Mouse (Mus musculus): ENCODE results near the gene Esam.

The Esam gene

DNA sequence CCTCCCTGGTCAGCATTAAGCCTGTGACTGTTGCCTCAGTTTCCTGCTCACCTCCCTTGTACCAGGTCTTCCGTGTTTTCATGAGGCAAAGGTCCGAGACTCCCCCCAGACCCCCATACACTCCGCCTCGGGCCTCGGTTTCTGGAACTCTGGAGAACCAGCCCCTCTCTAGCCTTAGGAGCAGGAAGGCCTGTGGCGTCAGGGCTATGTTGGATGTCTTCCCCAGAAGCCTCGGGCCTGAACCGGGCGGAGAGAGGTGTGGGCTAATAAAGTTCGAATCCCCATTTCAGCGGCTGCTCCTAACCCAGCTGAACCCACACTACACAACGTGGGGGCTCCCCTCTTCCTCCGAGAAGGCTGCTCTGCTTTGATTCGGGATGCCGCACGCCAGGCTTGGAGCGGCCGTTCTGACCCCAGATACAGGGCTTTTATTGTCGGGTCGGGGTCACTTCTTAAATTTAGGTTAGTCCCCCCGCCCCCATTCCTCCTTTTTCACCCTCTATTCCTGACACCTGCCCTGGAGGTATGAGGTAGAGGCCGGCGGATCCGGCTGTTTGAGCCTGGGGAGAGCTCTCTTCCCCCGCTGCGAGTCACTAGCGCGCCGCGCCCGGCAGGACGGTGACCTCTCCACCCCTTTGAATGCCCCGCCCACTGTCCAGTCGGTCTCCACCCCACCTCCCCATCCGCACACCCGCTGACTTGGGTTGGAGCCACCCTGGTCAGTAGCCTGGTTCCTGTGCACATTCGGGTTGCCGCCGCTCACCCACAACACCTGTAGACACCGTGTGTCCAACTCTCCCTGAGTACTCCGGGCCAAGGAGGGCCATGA is at the start of gene Esam:
TSS of gene Esam (plus strand) at position 683 of the 829 bp plus-strand sequence.
- DNase-seq, result peak; percentile 89 to 94

DNA sequence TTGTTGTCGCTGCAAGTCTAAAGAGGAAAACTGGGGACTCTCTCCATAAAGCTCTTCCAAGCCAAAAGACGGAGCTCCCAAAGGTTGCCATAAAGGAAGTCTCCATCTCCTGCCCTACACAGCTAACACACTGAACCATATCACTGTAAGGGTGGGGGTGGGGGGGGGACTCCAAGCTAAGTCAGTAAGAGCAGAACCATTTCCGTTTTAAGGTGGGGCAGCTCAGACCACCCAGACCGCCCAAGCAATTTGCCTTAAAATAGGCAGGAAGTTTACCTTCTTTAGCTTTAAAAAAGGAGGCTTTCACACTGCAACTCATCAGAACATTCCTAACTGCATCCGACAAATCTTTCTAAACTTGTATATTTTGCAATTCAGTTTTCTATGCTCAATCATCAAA is 42.7 kb upstream of the Esam start:
- no peak for DNase-seq

- DNase-seq, result no peak
Measured at GRCm38 (mm10) chr9:37488041-37488440, 39.8 kb upstream of the Esam start.

- DNase-seq, result peak; percentile 90 to 95
Measured at GRCm38 (mm10) chr9:37488611-37489396, 39.1 kb upstream of the Esam start, which contains the start of gene Msantd2. Gene Msantd2, plus strand, starts transcription at chr9:37489319.

DNA sequence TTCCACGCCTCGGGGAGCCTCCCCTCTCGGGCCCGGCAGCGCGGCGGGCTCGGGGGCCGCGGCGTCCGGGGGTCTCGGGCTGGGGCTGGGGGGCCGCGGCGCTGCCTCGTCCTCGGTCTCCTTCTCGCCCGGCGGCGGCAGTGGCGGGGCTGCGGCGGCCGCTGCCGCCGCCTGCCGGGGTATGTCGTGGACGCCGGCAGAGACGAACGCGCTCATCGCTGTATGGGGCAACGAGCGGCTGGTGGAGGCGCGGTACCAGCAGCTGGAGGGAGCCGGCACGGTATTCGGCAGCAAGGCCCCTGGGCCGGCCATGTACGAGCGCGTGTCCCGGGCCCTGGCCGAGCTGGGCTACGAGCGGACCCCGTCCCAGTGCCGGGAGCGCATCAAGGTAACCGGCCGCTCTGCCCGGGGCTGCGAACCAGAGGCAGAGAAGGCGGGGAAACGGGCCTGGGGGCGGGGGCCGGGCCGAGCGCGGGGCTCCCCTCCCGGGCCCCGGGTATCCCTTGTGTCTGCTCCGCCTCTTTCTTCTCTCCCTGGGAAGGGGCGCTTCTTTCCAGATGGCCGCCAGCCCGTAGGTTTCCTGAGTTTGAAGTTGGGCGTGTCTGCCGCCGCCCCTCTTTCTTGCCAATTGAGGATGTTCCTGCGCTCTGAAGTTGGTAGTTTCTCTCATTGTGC is 38.3 kb upstream of the Esam start:
- peak; percentile 42 to 60 for DNase-seq

DNA sequence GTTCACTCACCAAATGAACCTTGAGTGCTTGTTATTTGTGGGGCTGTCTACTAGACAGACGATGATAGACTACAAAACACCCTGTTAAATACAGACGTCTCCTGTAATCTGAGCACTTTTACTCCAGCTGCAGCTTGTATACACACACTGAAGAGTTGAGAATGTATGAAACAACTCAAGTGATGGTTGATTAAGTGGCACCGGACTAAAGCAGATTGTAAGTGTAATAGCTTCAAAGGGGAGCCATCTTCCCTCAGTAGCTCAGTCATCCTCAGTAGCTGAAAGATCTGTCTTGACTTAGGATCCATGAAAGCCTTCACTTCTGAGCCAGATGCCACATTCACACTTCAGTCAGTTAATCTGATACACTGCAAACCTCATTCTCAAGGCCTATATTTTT is 32.1 kb upstream of the Esam start:
- DNase-seq, result no peak

GRCm38 (mm10) chr9:37496325-37496724 is 31.6 kb upstream of the Esam start:
- DNase-seq, result no peak

DNA sequence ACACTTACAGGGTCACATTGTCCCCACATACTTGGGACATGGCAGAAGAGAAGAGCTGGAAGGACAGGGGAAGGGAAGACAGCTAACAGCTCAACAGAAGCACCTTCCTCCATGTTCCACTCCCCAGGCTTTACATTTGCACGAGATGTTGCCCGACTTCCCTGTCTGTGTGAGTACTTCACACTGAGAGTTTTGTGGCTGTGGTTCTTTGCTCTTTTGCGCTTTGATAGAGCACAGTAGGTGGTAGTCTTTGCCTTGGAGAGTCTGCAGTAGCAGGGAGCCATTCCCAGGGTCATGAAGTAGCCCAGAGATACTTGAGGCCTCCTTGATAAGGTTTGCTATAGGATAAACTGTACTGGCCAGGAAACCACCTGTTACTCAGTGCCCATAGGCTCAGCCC is 27.7 kb upstream of the Esam start:
- no peak for DNase-seq

DNA sequence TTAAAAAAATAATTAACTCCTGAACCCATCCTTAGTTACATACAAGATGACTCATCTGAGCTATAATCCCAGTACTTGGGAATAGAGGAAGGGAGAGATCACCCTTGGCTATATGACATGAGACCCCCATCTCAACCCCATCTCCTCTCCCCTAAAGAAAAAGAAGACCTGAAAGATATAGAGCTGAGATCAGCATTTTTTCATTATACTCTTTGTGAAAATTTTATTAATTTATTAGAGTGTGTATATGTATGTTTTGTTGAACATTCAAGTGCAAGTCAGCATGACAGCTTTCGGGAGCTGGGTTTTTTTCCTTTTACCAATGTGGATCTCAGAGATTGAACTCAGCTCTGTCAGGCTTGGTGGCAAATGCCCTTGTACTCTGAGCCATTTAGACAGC is 26.7 kb upstream of the Esam start:
- no peak for DNase-seq

DNA sequence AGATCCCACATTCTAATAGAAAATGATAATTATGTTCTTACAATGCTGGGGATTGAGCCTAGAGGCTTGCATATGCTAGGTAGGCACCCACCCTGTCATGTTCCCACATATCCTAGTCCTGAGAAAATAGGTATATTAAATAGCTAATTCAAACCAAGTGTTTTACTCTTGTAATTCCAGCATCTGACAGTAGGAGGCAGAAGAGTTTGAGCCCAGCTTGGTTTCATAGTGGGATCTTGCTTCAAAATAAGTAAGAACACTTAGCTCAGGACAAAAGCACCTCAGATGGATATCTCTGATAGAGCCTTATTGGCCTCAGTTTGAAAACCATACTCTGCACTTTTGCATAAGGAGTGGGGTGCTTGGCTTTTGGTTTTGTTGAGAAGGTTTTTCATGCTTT is 23.5 kb upstream of the Esam start:
- no peak for DNase-seq

GRCm38 (mm10) chr9:37506023-37506422 is 21.9 kb upstream of the Esam start:
- no peak for DNase-seq

- peak in 1 of 2 experiments; percentile 23 for DNase-seq
Measured at GRCm38 (mm10) chr9:37512097-37512496, 15.8 kb upstream of the Esam start.

DNA sequence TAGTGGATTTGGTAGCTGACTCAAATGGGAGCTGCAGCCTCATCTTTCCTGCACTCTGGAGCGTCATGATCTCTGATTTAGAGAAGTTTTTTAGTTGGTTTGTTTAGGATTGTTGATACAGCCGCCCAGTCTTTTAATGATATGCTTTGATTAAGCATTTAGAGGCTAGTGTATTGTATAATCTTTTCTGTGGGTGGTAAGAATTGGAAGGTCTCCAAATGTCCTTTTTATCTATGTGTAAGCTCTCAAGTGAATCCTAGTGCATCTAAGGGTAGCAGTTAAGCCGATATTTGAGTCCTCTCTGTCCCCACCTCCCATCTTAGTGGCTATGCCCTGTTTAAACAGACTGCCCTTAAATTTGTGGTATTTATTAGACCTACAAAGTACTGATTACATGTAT is 13.4 kb upstream of the Esam start:
- no peak for DNase-seq

DNA sequence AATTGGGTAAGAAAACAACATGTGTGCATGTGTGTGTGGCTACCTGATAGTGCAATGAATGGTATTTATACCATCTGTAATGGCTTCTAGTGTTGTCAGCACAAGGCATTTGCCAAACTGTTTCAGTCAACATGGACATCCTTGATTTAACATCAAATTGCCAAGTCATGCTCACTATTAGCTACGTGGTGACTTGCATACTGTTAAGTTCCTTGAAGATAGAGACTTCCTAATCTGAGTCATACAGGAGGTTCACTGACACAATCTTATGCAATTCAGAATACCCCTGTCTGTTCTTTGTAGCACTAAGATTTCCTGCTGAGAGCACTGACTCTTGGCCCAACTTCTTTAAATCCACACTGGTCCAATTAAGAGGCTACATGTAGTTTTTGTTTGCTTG is 10.4 kb upstream of the Esam start:
- DNase-seq, result no peak

GRCm38 (mm10) chr9:37518991-37519390 is 8.9 kb upstream of the Esam start:
- DNase-seq, result no peak

DNA sequence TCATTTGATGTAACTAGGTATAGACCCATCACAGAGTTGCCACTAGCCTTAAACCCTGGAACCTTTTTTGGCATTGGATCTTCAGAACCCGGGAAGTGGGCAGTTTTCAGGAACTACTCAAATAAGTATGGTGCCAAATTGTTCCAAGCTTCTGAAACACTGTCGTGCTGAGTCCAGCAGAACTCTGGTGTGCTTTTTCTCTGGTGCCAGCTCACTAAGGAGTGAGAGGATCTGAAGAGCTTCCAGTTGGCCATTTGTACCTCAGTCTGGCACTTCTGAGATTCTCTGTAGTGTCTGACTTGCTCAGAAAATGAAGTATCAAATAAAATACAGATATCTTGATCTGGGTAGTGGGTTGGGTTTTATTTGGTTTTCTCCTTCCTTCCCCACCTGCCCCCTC is 7.9 kb upstream of the Esam start:
- no peak for DNase-seq

DNA sequence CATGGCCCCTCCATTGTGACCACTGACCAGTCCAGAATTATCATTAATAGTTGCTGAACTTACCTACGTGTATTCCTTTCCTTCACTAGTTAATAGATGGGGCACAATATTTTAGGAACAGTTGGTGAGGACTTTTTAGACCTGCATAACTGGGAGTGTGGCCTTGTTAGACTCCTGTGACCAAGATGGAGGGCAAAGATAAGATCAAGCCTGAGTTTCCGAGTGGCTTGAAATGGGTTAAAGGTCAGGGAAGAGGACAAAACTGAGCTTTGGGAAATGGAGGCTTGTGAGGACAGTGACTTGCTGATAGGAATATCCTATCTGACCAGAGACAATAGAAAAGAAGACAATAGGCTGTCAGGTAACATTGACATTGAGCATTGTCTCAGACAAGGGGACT is 2.4 kb upstream of the Esam start:
- no peak for DNase-seq

DNA sequence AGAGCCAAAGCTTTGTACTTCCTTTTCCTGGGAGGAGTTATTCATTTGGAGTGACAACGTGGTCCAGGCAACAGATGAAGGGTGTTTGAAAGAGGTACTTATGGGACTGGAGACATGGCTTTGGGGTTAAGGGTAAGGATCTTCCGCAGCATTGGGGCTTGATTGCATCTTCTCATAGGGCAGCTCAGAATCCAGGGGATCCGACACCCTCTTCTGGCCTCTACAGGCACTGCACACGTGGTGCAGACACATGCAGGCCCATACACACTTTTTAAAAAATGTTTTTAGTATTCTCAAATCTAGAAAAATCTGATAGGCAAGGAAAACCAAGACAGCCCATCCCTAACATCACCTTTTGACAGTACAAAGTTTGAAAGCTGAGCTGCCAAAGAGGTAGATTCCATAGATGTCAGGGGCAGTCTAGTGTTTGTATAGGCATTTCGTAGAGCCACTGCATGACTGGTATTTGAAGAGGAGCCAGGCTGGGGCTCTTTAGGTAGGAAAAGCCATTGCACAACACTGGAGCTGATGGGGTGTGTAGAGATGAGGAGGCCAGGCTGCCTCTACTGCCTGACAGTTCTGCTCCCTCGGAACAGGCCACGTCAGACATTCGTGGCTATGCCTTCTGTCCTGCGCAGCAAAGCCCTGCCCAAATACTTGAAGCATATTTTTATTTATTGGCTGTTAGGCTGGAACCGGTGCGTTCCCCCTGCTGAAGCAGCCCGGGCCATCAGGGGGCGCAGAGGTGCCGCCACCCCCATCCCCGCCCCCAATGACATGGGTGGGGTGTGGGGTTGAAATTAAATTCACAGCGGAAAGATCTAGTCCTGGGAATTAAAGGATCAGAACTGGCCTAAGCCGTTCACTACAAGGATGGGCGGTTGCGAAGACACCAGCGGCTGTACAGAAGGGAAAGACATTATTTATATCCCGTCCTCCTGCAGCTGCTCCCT is 1.2 kb upstream of the Esam start:
- peak; percentile 35 to 46 for DNase-seq

GRCm38 (mm10) chr9:37528225-37528970 is 520 bp downstream of the Esam start:
- DNase-seq, result peak; percentile 27 to 63

DNA sequence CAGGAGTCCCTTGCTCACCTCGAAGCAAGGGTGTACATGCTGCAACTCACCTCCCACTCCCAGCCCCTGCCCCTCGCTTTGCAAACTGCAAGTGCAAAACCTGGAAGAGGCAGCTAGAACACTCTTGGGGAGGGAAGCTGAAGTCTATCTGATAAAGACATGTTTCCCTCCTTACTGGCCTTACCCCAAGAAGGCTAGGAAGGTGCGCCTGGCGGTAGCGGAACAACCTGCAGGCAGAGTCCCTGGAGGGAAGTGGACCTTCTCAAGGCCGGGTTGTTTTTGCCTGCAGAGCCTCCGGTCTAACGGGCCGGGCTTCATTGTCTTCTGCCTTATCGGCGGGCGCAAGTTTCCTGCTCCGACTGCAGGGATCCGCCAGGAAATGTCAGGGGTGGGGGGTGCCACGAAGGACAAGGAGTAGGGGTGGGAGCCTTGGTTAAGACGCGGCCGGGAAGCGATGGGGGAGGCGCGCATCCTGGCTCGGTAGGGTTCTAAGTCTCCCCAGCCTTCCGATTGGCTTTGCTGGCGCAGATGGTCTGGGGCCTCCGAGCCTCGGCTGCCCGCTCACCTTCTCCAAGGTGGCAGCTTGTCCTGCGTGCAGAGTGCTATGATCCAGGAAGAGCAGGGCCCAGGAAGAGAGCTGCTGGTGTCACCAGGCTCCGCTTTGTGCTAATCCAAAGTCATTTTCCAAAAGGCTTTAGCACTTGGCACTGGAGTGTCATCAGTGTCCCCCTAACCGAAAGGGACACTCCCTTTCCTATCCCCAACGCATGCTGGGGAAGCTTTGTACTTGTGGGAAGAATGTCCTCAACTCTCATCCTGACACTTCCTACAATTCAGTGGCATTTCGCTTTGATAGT is 2.4 kb downstream of the Esam start:
- DNase-seq, result peak; percentile 83 to 93

All from kidney, postnatal 25 days (tissue).